Mouse (Mus musculus) stomach, postnatal 0 days (tissue): Measurements from ENCODE around the gene Ufc1. TPM values are rescaled to one million over a fixed set of nuclear protein-coding genes. Genes with fewer than 3 reads are reported as not detected.

Experiments used
- ATAC-seq: fragments of 200-750 bp; cut with Nextera tagmentation; 2 replicates; pipeline ENCODE4 v1.8.0; 2017; ENCODE audit not compliant: low FRiP score, low TSS enrichment
- DNase-seq: peaks from one replicate; pipeline ENCODE4 v3.0.0-alpha.2; 2016; ENCODE audit warnings: low spot score
- H3K27ac ChIP-seq: fragments of 300-500 bp; sonication (generic); replicated peaks from 2 replicates; pipeline ENCODE4 v1.5.1; 2014; ENCODE audit warnings: mild to moderate bottlenecking, control low read depth
- H3K27me3 ChIP-seq: fragments of 300-500 bp; sonication (generic); 2 replicates; pipeline ENCODE4 v1.6.1; 2014; ENCODE audit warnings: low read length; ENCODE audit not compliant: control insufficient read depth, insufficient read depth
- H3K36me3 ChIP-seq: fragments of 300-500 bp; sonication (generic); 2 replicates; pipeline ENCODE4 v1.6.1; 2014; ENCODE audit warnings: low read length, mixed read lengths; ENCODE audit not compliant: control insufficient read depth, insufficient read depth
- H3K4me1 ChIP-seq: fragments of 300-500 bp; sonication (generic); replicated peaks from 2 replicates; pipeline ENCODE4 v1.6.1; 2014; ENCODE audit warnings: antibody characterized with exemption; ENCODE audit not compliant: control insufficient read depth, insufficient read depth
- H3K4me2 ChIP-seq: fragments of 300-500 bp; sonication (generic); replicated peaks from 2 replicates; pipeline ENCODE4 v1.6.1; 2014; ENCODE audit warnings: low read depth, mild to moderate bottlenecking, control low read depth, moderate library complexity
- H3K4me3 ChIP-seq: fragments of 300-500 bp; sonication (generic); 2 replicates; pipeline ENCODE4 v1.5.1; 2014; ENCODE audit warnings: low read depth, low read length, control low read depth
- H3K9ac ChIP-seq: fragments of 300-500 bp; sonication (generic); 2 replicates; pipeline ENCODE4 v1.6.1; 2014; ENCODE audit warnings: mild to moderate bottlenecking, low read length, control low read depth, mixed read lengths
- H3K9me3 ChIP-seq: fragments of 300-500 bp; sonication (generic); 2 replicates; pipeline ENCODE4 v1.6.1; 2016; ENCODE audit warnings: low read length; ENCODE audit not compliant: control insufficient read depth
- CTCF ChIP-seq: IDR thresholded peaks from 2 replicates; pipeline ENCODE4 v1.5.1; 2016; ENCODE audit warnings: antibody characterized with exemption, low read depth, mild to moderate bottlenecking, moderate library complexity
- EP300 ChIP-seq: optimal IDR thresholded peaks from 2 replicates; pipeline ENCODE3; 2016; ENCODE audit warnings: antibody characterized with exemption
- WGBS: fragments of 180-500 bp; shearing (Covaris S2); extraction: QIAGEN DNeasy Blood & Tissue Kit; methylation state at CpG from one replicate; pipeline ENCODE4 v1.1.7; 2014; 5-methylcytosine and 5-hydroxymethylcytosine counted together
- polyA plus RNA-seq: library from polyadenylated mRNA; unstranded; fragments of >200 nt; fragmentation: Nextera tagmentation; extraction: Ambion mirVana; gene quantifications from 2 replicates; pipeline ENCODE4 v1.2.1, GENCODE M21; 2015

The Ufc1 gene
- polyA plus RNA-seq, 1 experiment from 2014 or later, result 135 TPM

- 0 out of 2 replicates have a peak, but pooled peaks cover 3% of the 10 kb centered on the region for H3K36me3 ChIP-seq
- H3K4me3 ChIP-seq, result peak within 1 kb of the TSS; percentile 46
- ATAC-seq (no peak), DNase-seq (peak; percentile 50)
- 34% methylated on average over 5 of the region's 5 CpGs for WGBS
- peaks cover 10% of the 10 kb centered on the region for H3K4me1 ChIP-seq
- peak within 1 kb of the TSS; percentile 58 for H3K9ac ChIP-seq
- no peaks in the 10 kb centered on the region for H3K9me3 ChIP-seq
- H3K4me2 ChIP-seq, result peak within 1 kb of the TSS; percentile 57
- TF ChIP-seq CTCF (no peak), EP300 (no peak)
- H3K27ac ChIP-seq, result peak within 1 kb of the TSS; percentile 88
- no peaks in the 10 kb centered on the region for H3K27me3 ChIP-seq
These were observed 44.8 kb downstream of the Ufc1 start, which contains the start of gene Adamts4 for GRCm38 (mm10) chr1:171249913-171250600. TSS of gene Adamts4 (plus strand) at chr1:171250421.

GRCm38 (mm10) chr1:171248386-171249226 lies 46.2 kb downstream of the Ufc1 start:
- TF ChIP-seq CTCF (no peak), EP300 (no peak)
- ATAC-seq (no peak), DNase-seq (no peak)
- Histone ChIP-seq H3K27me3 (no peaks in the 10 kb centered on the region), H3K4me3 (no peak overlapping the region), H3K9me3 (no peaks in the 10 kb centered on the region), H3K4me2 (no peak overlapping the region), H3K27ac (peak overlapping the region; percentile 90), H3K9ac (no peak overlapping the region), H3K36me3 (no peaks in the 10 kb centered on the region), H3K4me1 (peaks cover 10% of the 10 kb centered on the region)
- WGBS, result 56% methylated on average over 3 of the region's 3 CpGs

GRCm38 (mm10) chr1:171247916-171248315 lies 46.9 kb downstream of the Ufc1 start:
- WGBS, result 20% methylated on average over 4 of the region's 4 CpGs
- no peaks in the 10 kb centered on the region for H3K9me3 ChIP-seq
- DNase-seq, result no peak

GRCm38 (mm10) chr1:171247453-171247841 lies 47.4 kb downstream of the Ufc1 start:
- H3K4me2 ChIP-seq, result peak overlapping the region; percentile 58
- ATAC-seq (no peak), DNase-seq (no peak)
- peak overlapping the region; percentile 55 for H3K9ac ChIP-seq
- peak overlapping the region; percentile 81 for H3K4me3 ChIP-seq
- H3K4me1 ChIP-seq, result peaks cover 10% of the 10 kb centered on the region
- H3K9me3 ChIP-seq, result no peaks in the 10 kb centered on the region
- WGBS, result 8% methylated on average over 13 of the region's 13 CpGs
- H3K27me3 ChIP-seq, result no peaks in the 10 kb centered on the region
- TF ChIP-seq CTCF (no peak), EP300 (no peak)
- peak overlapping the region; percentile 90 for H3K27ac ChIP-seq
- no peaks in the 10 kb centered on the region for H3K36me3 ChIP-seq

More at GRCm38 (mm10) chr1:171247916-171248315, 46.9 kb downstream of the Ufc1 start:
- Histone ChIP-seq H3K36me3 (no peaks in the 10 kb centered on the region), H3K4me3 (0 out of 2 replicates have a peak overlapping the region, but pooled peaks have one; percentile 81), H3K27ac (peak overlapping the region; percentile 90), H3K27me3 (no peaks in the 10 kb centered on the region), H3K4me2 (peak overlapping the region; percentile 58), H3K9ac (peak overlapping the region; percentile 55), H3K4me1 (peaks cover 10% of the 10 kb centered on the region)
- ATAC-seq, result no peak
- TF ChIP-seq EP300 (no peak), CTCF (no peak)

- ATAC-seq, result peak; percentile 94
- no peak for TF ChIP-seq EP300
- peak; percentile 96 for TF ChIP-seq CTCF
- Histone ChIP-seq H3K4me3 (peak overlapping the region; percentile 81), H3K27me3 (no peaks in the 10 kb centered on the region), H3K9me3 (no peaks in the 10 kb centered on the region), H3K9ac (peak overlapping the region; percentile 89), H3K36me3 (no peaks in the 10 kb centered on the region), H3K27ac (peak overlapping the region; percentile 90), H3K4me1 (peaks cover 10% of the 10 kb centered on the region), H3K4me2 (peak overlapping the region; percentile 78)
- peak; percentile 98 for DNase-seq
- under 1% methylated on average over 41 of the region's 41 CpGs for WGBS
These were observed 47.9 kb downstream of the Ufc1 start for GRCm38 (mm10) chr1:171246709-171247452.
